Mouse (Mus musculus) layer of hippocampus, adult 9-11 months (tissue): ENCODE data around the gene Rpap3.
"Not testable (repeated sequence)": the region's sequence is repeated elsewhere in the genome, so short reads cannot be mapped to it uniquely, and the experiment has no call there.

Experiments used
- DNase-seq: peaks from one replicate; pipeline ENCODE4 v3.0.0; 2022

Gene Rpap3

GRCm38 (mm10) chr15:97679991-97680681 is 25.5 kb downstream of the Rpap3 start:
- no peak for DNase-seq

GRCm38 (mm10) chr15:97677341-97677740 is 28.3 kb downstream of the Rpap3 start:
- no peak for DNase-seq

- no peak for DNase-seq
These were observed 29.7 kb downstream of the Rpap3 start for GRCm38 (mm10) chr15:97675927-97676326.

- no peak for DNase-seq
These were observed 31.2 kb downstream of the Rpap3 start for GRCm38 (mm10) chr15:97674423-97674822.

GRCm38 (mm10) chr15:97673256-97674000 is 32.2 kb downstream of the Rpap3 start:
- DNase-seq = no peak

- DNase-seq = peak; percentile 82
These were observed 33.3 kb downstream of the Rpap3 start for GRCm38 (mm10) chr15:97672211-97672765.

GRCm38 (mm10) chr15:97670554-97670953 is 35.1 kb downstream of the Rpap3 start:
- no peak for DNase-seq

- not testable (repeated sequence) for DNase-seq
These were observed 37.3 kb downstream of the Rpap3 start for GRCm38 (mm10) chr15:97668158-97668877.

- peak; percentile 39 for DNase-seq
These were observed 38.2 kb downstream of the Rpap3 start for GRCm38 (mm10) chr15:97667437-97667836.

- DNase-seq = no peak
These were observed 39.2 kb downstream of the Rpap3 start for GRCm38 (mm10) chr15:97666457-97666770.

GRCm38 (mm10) chr15:97665770-97666456 is 39.7 kb downstream of the Rpap3 start:
- no peak for DNase-seq

- DNase-seq = no peak
These were observed 40.5 kb downstream of the Rpap3 start for GRCm38 (mm10) chr15:97664981-97665668.

- DNase-seq = peak; percentile 57
These were observed 41.7 kb downstream of the Rpap3 start for GRCm38 (mm10) chr15:97663750-97664406.

- DNase-seq = no peak
These were observed 46.9 kb downstream of the Rpap3 start for GRCm38 (mm10) chr15:97658755-97659116.

GRCm38 (mm10) chr15:97657856-97658754 is 47.5 kb downstream of the Rpap3 start:
- DNase-seq = no peak

GRCm38 (mm10) chr15:97657420-97657819 is 48.2 kb downstream of the Rpap3 start:
- no peak for DNase-seq

- DNase-seq = no peak
These were observed 55.9 kb downstream of the Rpap3 start for GRCm38 (mm10) chr15:97649726-97650125.

GRCm38 (mm10) chr15:97648176-97648575 is 57.4 kb downstream of the Rpap3 start:
- DNase-seq = peak; percentile 71

- no peak for DNase-seq
These were observed 59.2 kb downstream of the Rpap3 start for GRCm38 (mm10) chr15:97646426-97646825.

- no peak for DNase-seq
These were observed 61.6 kb downstream of the Rpap3 start for GRCm38 (mm10) chr15:97643986-97644385.
